20 mouse cellular contexts compared by ENCODE assay signal in genomic region chr8:80501283-80501682, GRCm38 (mm10). TPM values are rescaled to one million over a fixed set of nuclear protein-coding genes. Genes with fewer than 3 reads are reported as not detected.
DNase-seq lines count a peak whose midpoint lies in the region; ATAC-seq lines count a peak whose summit lies in the region.
"Had no signal": no experiment of that assay in that cellular context is flagged by ENCODE, and none has a peak within 500 bp of the region (broad histone marks: within the 10 kb centered on the region; RNA-seq: fewer than 3 reads in every experiment).

No protein-coding gene starts in this region.

- no peak overlapping the region for H3K9ac ChIP-seq in heart, embryonic 12.5 days
- peak overlapping the region; percentile 78 for H3K9ac ChIP-seq in liver, embryonic 13.5 days
- no peak overlapping the region for H3K9ac ChIP-seq in hindbrain, embryonic 16.5 days (ENCODE audit: low read depth, low read length)
- H3K9ac ChIP-seq: hindbrain, embryonic 13.5 days; limb, embryonic 12.5 days; neural tube, embryonic 13.5 days had no signal

- 64% methylated on average over 6 of the region's 6 CpGs for WGBS in heart, embryonic 12.5 days
- 18% methylated on average over 6 of the region's 6 CpGs for WGBS in liver, embryonic 13.5 days (ENCODE audit: insufficient replicate concordance)
- 78% methylated on average over 6 of the region's 6 CpGs for WGBS in hindbrain, embryonic 16.5 days

- no peaks in the 10 kb centered on the region for H3K27me3 ChIP-seq in heart, embryonic 12.5 days (replicated peaks)
- no peaks in the 10 kb centered on the region for H3K27me3 ChIP-seq in liver, embryonic 13.5 days
- no peaks in the 10 kb centered on the region for H3K27me3 ChIP-seq in hindbrain, embryonic 16.5 days (replicated peaks; ENCODE audit: control insufficient read depth, insufficient read depth, low read length)
- H3K27me3 ChIP-seq: hindbrain, embryonic 13.5 days; limb, embryonic 12.5 days; neural tube, embryonic 13.5 days had no signal

- H3K27ac ChIP-seq in heart, embryonic 12.5 days (ENCODE audit: poor library complexity, severe bottlenecking): no peak overlapping the region
- peak overlapping the region; percentile 98 for H3K27ac ChIP-seq in liver, embryonic 13.5 days
- H3K27ac ChIP-seq in hindbrain, embryonic 16.5 days (ENCODE audit: low read depth, low read length): no peak overlapping the region
- H3K27ac ChIP-seq: hindbrain, embryonic 13.5 days; left cerebral cortex, adult 2 months; limb, embryonic 12.5 days; midbrain, embryonic 10.5 days; neural tube, embryonic 13.5 days had no signal

- no peak for DNase-seq in heart, postnatal 4 days
- peak; percentile 86 for DNase-seq in c-Kit-positive CD71-positive TER-119-positive erythroid progenitor cells, embryonic 14.5 days (ENCODE audit: low spot score)
- DNase-seq in liver, embryonic 13.5 days: peak; percentile 85
- DNase-seq in spleen, postnatal 10 days (ENCODE audit: low spot score in 2 of 2): peak; percentile 50 to 61
- DNase-seq in gastrocnemius, postnatal 36 days: no peak
- DNase-seq in kidney, adult 18-20 months: no peak
- DNase-seq: cerebellum, adult 9-10 months; embryo, embryonic 11 days; gastrocnemius, postnatal 14 days; kidney, adult 8-10 months; right cerebral cortex, postnatal 4 days; thymus, adult 18-20 months had no signal

- H3K4me1 ChIP-seq in heart, embryonic 12.5 days (replicated peaks): no peaks in the 10 kb centered on the region
- H3K4me1 ChIP-seq in liver, embryonic 13.5 days (replicated peaks): peaks cover 75% of the 10 kb centered on the region
- H3K4me1 ChIP-seq in hindbrain, embryonic 16.5 days (ENCODE audit: control insufficient read depth, insufficient read depth, low read depth, low read length): no peaks in the 10 kb centered on the region
- H3K4me1 ChIP-seq: hindbrain, embryonic 13.5 days; limb, embryonic 12.5 days; midbrain, embryonic 10.5 days; neural tube, embryonic 13.5 days had no signal

- intact Hi-C loops in gastrocnemius, postnatal 36 days (cut with DNase I): no loop called here

- H3K36me3 ChIP-seq in heart, embryonic 12.5 days: no peaks in the 10 kb centered on the region
- H3K36me3 ChIP-seq in liver, embryonic 13.5 days: peaks cover 91% of the 10 kb centered on the region
- no peaks in the 10 kb centered on the region for H3K36me3 ChIP-seq in hindbrain, embryonic 16.5 days (ENCODE audit: control insufficient read depth, insufficient read depth, low read length)
- H3K36me3 ChIP-seq: hindbrain, embryonic 13.5 days; limb, embryonic 12.5 days; midbrain, embryonic 10.5 days; neural tube, embryonic 13.5 days had no signal

- H3K4me3 ChIP-seq in heart, embryonic 12.5 days: no peak overlapping the region
- peak overlapping the region; percentile 78 for H3K4me3 ChIP-seq in liver, embryonic 13.5 days (replicated peaks)
- no peak overlapping the region for H3K4me3 ChIP-seq in hindbrain, embryonic 16.5 days (ENCODE audit: low read length)
- H3K4me3 ChIP-seq: hindbrain, embryonic 13.5 days; left cerebral cortex, adult 2 months; limb, embryonic 12.5 days; midbrain, embryonic 10.5 days; neural tube, embryonic 13.5 days had no signal

- peak; percentile 81 for ATAC-seq in heart, embryonic 12.5 days (ENCODE audit: insufficient number of reproducible peaks, low FRiP score)
- ATAC-seq in liver, embryonic 13.5 days (ENCODE audit: low read depth): peak; percentile 81
- ATAC-seq in hindbrain, embryonic 16.5 days: no peak

- H3K4me2 ChIP-seq in heart, embryonic 12.5 days: no peak overlapping the region; the same call in 1 of the 2 replicates
- peak overlapping the region; percentile 85 for H3K4me2 ChIP-seq in liver, embryonic 13.5 days
- no peak overlapping the region for H3K4me2 ChIP-seq in hindbrain, embryonic 16.5 days (ENCODE audit: low read length)
- H3K4me2 ChIP-seq: hindbrain, embryonic 13.5 days; limb, embryonic 12.5 days; neural tube, embryonic 13.5 days had no signal

- no peaks in the 10 kb centered on the region for H3K9me3 ChIP-seq in heart, embryonic 12.5 days (replicated peaks)
- H3K9me3 ChIP-seq in liver, embryonic 13.5 days (replicated peaks): no peaks in the 10 kb centered on the region
- H3K9me3 ChIP-seq in hindbrain, embryonic 16.5 days (ENCODE audit: control insufficient read depth, low read length): no peaks in the 10 kb centered on the region
- H3K9me3 ChIP-seq: hindbrain, embryonic 13.5 days; limb, embryonic 12.5 days; midbrain, embryonic 10.5 days; neural tube, embryonic 13.5 days had no signal

RNA-seq across cellular contexts. Expression of gene Gypa, which starts 7.7 kb away (rescaled TPM):
- polyA plus RNA-seq in heart, embryonic 12.5 days (2016; fragmentation: Nextera tagmentation; extraction: Ambion mirVana): 18.4 and 22.5 TPM in 2 replicates
- total RNA-seq in heart, postnatal 4 days (2021): 1 to 10 TPM; 1.1 to 2.9 TPM
- 610 and 732 TPM in 2 replicates for polyA plus RNA-seq in liver, embryonic 13.5 days (2015; fragmentation: Nextera tagmentation; extraction: Ambion mirVana)
- polyA plus RNA-seq in hindbrain, embryonic 16.5 days (2015; fragmentation: Nextera tagmentation; extraction: Ambion mirVana): 1.8 and 3.1 TPM in 2 replicates
- not detected for total RNA-seq in gastrocnemius, postnatal 36 days (2021)
- total RNA-seq: left cerebral cortex, adult 2 months had no signal
- polyA plus RNA-seq: large intestine, adult 2 months had no signal

Comparison
In these comparisons a context has a peak if more than half of its experiments do, and no peak if none do; other contexts are left out.
1. DNase-seq: peak in c-Kit-positive CD71-positive TER-119-positive erythroid progenitor cells, embryonic 14.5 days (single experiment), liver, embryonic 13.5 days (single experiment) and spleen, postnatal 10 days (2 of 2); none in heart, postnatal 4 days (single experiment), gastrocnemius, postnatal 36 days (0 of 2) and kidney, adult 18-20 months (single experiment).
2. RNA of gene Gypa, which starts 7.7 kb away (polyA plus RNA-seq): 610 to 732 TPM in liver, embryonic 13.5 days; 18.4 to 22.5 TPM in heart, embryonic 12.5 days and 1.8 to 3.1 TPM in hindbrain, embryonic 16.5 days; every median in the first group is over 10 times any median in the second.